Mouse (Mus musculus): ENCODE data around the gene Vps18.

The Vps18 gene

DNA sequence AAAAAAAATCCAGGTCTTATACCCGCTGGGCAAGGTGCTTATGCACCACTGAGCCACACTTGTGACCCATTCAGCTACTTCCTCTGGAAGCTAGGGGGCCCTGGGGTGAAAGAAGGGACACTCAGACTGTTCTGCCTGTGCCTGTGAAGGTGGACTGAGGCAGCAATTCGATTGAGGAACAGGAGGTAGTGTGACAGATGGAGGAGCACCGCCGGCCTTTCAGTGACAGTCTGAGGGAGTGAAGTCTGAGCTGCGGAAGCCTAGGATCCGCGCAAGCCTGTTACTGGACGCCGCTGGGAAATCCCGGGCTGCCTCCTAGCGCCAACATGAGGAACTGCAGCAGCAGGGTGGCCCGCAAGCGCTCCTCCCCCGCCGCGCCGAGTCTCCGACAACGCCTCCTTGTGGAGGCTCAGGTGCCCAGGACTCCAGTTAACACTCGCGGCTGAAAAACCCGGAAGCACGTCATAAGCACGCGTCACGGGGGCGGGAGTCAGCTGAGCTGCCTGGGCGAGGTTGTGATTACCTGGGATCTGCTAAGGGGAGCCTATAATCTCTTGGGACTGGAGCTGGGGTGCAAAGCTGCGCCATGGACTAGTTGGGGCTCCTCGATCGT lies at the start of gene Vps18:
TSS of gene Vps18 (plus strand) at position 471 of the 613 bp plus-strand sequence.
- peak; percentile 99 for DNase-seq (ENCODE audit: low spot score)

DNA sequence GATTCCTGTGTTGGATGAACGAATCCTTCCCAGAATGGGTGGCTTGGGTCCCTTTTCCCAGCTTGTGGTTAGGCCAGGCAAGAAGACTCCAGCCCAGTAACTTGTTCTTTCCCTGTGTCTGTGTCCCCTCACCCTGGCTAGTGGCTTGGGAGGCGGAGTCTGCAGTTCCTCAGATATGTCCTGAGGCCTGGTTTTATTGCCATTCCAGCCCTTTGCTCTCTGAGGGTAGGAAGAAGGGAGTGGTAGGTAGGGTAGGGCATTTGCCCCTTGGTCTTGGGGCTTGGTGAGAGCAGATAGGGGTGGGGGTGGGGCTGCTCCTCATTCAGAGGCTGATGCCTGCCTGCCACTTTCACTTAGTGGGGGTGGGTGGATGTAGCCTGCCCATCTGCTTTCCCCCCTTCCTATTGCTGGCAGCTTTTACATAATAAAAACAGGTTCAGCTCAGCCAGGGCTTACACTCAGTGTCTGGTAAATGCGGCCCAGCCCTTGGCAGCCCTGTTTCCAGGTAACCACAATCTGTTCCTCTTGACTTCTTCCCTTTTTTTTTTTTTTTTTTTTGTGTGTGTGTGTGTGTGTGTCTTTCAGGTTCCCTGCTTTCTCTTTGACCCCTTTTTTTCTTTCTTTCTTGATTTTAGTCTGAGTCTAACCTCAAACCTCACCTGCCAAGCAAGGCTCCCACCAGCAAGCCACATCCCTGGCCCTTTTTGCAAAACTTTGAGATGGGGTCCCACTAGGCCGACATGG lies 48.3 kb upstream of the Vps18 start:
- no peak for DNase-seq (ENCODE audit: low spot score)

DNA sequence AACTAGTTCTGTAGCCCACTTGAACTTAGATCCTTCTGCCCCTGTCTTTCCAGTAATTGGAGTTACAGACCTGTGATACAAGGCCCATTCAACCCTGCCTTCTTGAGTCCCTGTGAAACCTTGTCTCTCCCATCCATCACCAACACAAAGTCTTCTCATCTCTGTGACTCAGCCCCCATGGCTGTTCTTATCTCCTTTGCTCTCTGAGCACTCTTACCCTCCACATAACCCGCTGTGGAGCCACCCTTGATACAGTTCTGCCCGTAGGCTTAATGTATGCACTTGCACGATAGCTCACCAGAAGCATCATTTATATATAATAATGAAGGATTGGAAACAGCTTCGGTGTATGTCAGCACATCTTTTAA lies 47.7 kb upstream of the Vps18 start:
- DNase-seq (ENCODE audit: low spot score): no peak

- DNase-seq (ENCODE audit: low spot score): no peak
Observed at GRCm38 (mm10) chr2:119242548-119242947, 46.0 kb upstream of the Vps18 start.

DNA sequence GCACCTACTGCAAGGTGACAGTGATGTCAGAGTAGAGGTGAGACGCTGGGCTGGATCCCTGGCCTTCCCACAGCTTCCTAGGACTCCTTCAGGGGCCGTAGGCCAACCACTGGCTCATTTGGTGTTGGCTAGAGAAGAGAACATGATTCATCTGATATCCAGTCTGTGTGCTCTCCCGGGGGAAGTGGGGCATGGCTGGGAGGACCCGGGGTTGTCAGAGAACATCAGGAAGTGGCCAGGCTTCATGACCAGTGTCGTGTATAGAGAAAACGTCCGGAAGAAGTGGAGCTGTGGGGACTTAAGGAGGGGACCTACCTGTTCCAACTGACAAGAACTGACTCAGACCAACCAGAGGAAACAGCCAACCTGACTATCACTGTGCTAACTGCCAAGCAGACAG lies 43.3 kb upstream of the Vps18 start:
- no peak for DNase-seq (ENCODE audit: low spot score)

DNA sequence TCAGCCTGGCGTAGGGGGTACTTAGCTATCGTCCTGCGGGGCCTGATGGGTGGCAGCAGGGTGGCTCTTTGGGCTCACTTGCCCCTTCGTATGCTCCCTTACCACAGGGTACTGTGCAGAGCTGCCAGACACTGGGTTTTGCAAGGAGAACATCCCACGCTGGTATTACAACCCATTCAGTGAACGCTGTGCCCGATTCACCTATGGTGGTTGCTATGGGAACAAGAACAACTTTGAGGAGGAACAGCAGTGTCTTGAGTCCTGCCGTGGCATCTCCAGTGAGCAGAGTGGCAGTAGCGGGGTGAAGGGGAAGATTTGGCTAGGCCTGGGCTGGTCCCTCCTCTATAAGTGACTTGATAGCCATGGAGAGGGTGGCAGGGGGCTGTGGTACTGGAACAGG lies 40.6 kb upstream of the Vps18 start:
- DNase-seq (ENCODE audit: low spot score): no peak

GRCm38 (mm10) chr2:119249592-119250061 lies 38.9 kb upstream of the Vps18 start:
- DNase-seq (ENCODE audit: low spot score): no peak

DNA sequence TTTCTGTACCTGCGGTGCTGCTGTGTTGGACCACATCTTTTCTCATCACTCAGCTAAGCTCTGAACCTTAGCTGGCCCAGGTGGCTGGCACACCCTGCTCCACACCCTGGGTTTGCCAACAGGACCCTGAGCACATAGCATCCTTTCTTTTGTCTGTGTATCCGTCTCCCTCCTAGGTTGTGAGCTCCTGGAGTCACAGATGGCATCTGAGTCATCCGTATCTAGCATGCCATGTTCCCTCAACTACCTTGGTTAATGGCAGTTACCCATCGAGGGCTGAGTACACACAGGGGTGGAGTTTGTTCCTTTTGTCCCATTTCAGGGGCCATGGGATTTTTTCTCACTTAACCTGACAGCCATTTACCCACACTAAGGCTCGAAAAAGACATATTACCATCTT lies 38.2 kb upstream of the Vps18 start:
- DNase-seq (ENCODE audit: low spot score): no peak

- peak; percentile 91 for DNase-seq (ENCODE audit: low spot score)
Observed at GRCm38 (mm10) chr2:119250826-119251478, 37.6 kb upstream of the Vps18 start.

- no peak for DNase-seq (ENCODE audit: low spot score)
Observed at GRCm38 (mm10) chr2:119254976-119255375, 33.6 kb upstream of the Vps18 start.

DNA sequence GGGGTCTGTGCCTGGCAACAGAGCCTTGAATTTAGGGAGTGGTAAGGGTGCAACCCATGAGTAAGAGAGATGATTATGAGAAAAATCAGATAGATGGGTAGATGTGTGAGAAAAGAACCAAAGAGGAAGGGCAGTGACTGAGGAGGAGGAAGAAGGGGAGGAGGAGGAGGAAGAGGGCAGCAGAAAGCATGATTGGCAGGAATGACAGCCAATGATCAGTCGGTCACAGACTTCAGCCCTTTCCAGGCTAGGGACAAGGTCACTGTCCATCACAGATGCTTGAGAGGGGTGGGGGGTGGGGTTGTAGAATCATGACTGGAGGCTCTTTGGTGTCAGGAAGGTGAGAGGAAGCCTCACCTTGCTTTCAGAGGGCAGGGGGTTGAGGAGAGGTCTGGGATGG lies 28.0 kb upstream of the Vps18 start:
- DNase-seq (ENCODE audit: low spot score): no peak

GRCm38 (mm10) chr2:119261326-119261725 lies 27.2 kb upstream of the Vps18 start:
- peak; percentile 87 for DNase-seq (ENCODE audit: low spot score)

GRCm38 (mm10) chr2:119262978-119263377 lies 25.6 kb upstream of the Vps18 start:
- peak; percentile 94 for DNase-seq (ENCODE audit: low spot score)

GRCm38 (mm10) chr2:119263813-119264212 lies 24.7 kb upstream of the Vps18 start:
- DNase-seq (ENCODE audit: low spot score): no peak

DNA sequence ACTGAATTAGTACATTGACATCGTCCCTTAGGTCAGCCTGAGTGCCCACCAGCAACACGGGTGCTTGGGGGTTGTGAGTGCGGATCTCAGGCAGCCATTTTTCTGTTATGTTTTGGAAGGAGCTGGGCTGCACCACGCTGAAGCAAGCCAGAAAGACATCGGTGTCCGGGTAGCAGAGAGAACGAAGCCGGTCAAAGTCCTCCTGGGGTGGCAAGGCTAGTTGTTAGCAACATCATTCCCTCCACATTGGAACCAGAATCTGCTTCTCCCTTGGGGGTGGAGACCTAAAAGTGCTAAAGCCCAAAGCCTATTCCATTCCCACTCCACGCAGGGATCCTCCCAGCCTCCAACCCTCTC lies 18.3 kb upstream of the Vps18 start:
- no peak for DNase-seq (ENCODE audit: low spot score)

DNA sequence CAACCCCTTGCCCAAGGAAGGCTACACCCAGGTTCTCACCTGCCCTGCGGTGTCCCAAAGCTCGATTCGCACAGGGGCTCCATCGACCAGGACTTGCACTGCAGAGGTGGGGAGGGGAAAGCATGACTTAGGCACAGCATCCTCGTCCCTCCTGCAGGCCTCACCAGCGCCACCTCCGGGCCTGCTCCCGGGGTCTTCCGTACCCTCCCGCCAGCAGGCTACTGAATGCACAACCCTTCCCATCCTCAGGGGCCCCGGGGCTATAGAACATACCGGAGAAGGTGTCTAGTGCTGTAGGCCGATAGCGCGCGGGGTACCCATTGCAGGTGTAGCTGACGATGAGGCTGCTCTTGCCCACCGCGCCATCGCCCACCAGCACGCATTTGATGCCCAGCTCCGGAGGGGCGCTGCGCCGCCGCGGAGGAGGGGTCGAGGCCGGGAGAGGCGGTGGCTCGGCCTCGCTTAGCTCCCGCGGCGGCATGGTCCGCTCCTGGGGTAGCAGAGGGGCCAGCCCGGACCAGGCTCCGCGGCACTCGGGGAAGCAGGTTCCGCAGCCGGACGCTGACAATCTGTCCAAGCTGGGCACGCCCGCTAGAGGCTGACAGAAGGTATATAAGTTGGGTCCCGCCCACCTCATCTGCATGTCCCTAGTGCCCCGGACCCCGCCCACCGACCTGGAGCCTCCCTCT lies 17.8 kb upstream of the Vps18 start, which contains the start of gene Rhov:
TSS of gene Rhov (minus strand) at position 630 of the 689 bp plus-strand sequence.
- no peak for DNase-seq (ENCODE audit: low spot score)

- no peak for DNase-seq (ENCODE audit: low spot score)
Observed at GRCm38 (mm10) chr2:119274126-119274525, 14.4 kb upstream of the Vps18 start.

DNA sequence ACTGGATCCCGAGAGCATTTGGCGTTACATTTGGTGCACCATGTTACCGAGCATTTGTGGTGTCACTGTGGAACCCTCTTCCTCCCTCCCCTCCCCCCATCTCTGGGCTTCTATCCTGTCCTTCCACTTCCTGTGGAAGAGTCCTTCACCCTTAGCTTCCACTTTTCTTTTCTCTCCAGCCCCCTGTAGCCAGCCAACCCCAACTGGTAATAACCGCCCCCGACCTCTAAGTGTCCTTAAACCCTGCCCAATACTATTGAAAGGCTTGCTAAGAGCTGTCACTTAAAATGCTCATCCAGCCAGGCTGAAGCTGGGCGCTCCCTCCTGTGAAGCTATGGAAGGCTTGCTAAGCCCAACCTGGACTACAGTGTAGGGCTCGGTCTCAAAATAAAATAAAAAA lies 11.6 kb upstream of the Vps18 start:
- DNase-seq (ENCODE audit: low spot score): no peak

DNA sequence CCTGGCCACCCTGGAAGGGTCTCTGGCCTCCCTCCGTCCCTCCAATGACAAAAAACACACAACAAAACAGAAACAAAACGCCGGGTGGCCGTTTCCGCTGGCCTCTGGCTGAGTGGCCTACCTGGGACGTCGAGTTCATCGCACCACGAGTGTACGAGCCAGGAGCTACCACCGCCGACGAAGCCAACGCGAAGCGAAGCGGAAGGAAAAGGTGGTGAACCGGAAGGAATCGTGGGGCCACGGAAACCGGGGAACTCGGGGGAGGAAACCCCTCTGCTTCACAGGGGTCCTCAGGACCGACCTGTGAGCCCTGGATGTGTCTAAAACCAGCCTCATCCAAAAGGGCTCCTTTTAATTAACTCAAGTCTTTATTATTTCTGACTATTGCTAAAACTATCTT lies 10.7 kb upstream of the Vps18 start:
- DNase-seq (ENCODE audit: low spot score): no peak

GRCm38 (mm10) chr2:119281899-119282565 lies 6.5 kb upstream of the Vps18 start:
- DNase-seq (ENCODE audit: low spot score): peak; percentile 96

- no peak for DNase-seq (ENCODE audit: low spot score)
Observed at GRCm38 (mm10) chr2:119287372-119287771, 1.2 kb upstream of the Vps18 start.

GRCm38 (mm10) chr2:119289014-119289416 lies 475 bp downstream of the Vps18 start:
- DNase-seq (ENCODE audit: low spot score): peak; percentile 48

Measured in adipocyte (in vitro differentiated cells).